Mouse (Mus musculus) subcutaneous adipose tissue, adult 2 months (tissue): ENCODE data around the gene Lrp1. TPM values are rescaled to one million over a fixed set of nuclear protein-coding genes. Genes with fewer than 3 reads are reported as not detected.

Experiments used
- polyA plus RNA-seq: library from polyadenylated mRNA; depleted of rRNA; stranded (reverse); fragments of >200 nt; gene quantifications from 2 replicates; pipeline ENCODE4 v1.2.3, GENCODE M21; 2012; ENCODE audit warnings: low replicate concordance; rRNA removed

Gene Lrp1
- 237 and 318 TPM in 2 replicates for polyA plus RNA-seq

GRCm38 (mm10) chr10:127620406-127621190 lies at the start of gene Lrp1:
Gene Lrp1, minus strand, starts transcription at chr10:127621148.

GRCm38 (mm10) chr10:127668093-127669050 lies 47.4 kb upstream of the Lrp1 start, which contains the start of gene Nab2:
Gene Nab2, minus strand, starts transcription at chr10:127668568.

GRCm38 (mm10) chr10:127666501-127667268 lies 45.7 kb upstream of the Lrp1 start, which contains the start of gene Nemp1:
Gene Nemp1, plus strand, starts transcription at chr10:127666901.

GRCm38 (mm10) chr10:127642772-127643552 lies 22.0 kb upstream of the Lrp1 start, which contains the start of gene Stat6:
Gene Stat6, plus strand, starts transcription at chr10:127642986.

GRCm38 (mm10) chr10:127534036-127534928 lies 86.7 kb downstream of the Lrp1 start, which contains the start of gene Nxph4:
Gene Nxph4, minus strand, starts transcription at chr10:127534559.

GRCm38 (mm10) chr10:127522088-127522581 lies 98.8 kb downstream of the Lrp1 start, which contains the start of gene Shmt2:
Gene Shmt2, minus strand, starts transcription at chr10:127522444.

GRCm38 (mm10) chr10:127514764-127515163 lies 106.2 kb downstream of the Lrp1 start, which contains the start of gene Ndufa4l2:
Gene Ndufa4l2, plus strand, starts transcription at chr10:127514967.

GRCm38 (mm10) chr10:127500894-127501893 lies 119.8 kb downstream of the Lrp1 start, which contains the start of gene Stac3:
Gene Stac3, plus strand, starts transcription at chr10:127501686.

Other genes with a start within 250 kb of the Lrp1 start
- 68.8 and 82.7 TPM in 2 replicates for gene R3hdm2, start 240.8 kb downstream of the Lrp1 start, polyA plus RNA-seq
- 2.0 and 5.6 TPM in 2 replicates for gene Stac3, start 119.5 kb downstream of the Lrp1 start, polyA plus RNA-seq
- 51.9 and 59.2 TPM in 2 replicates for gene Ndufa4l2, start 106.2 kb downstream of the Lrp1 start, polyA plus RNA-seq
- gene Shmt2, start 98.7 kb downstream of the Lrp1 start, polyA plus RNA-seq, result 40.8 and 93.7 TPM in 2 replicates
- 0.09 and 0.36 TPM in 2 replicates for gene Nxph4, start 86.6 kb downstream of the Lrp1 start, polyA plus RNA-seq
- 111 and 133 TPM in 2 replicates for gene Stat6, start 21.8 kb upstream of the Lrp1 start, polyA plus RNA-seq
- gene Nemp1, start 45.8 kb upstream of the Lrp1 start, polyA plus RNA-seq, result 2.8 and 5.3 TPM in 2 replicates
- gene Nab2, start 47.4 kb upstream of the Lrp1 start, polyA plus RNA-seq, result 15.5 and 48.9 TPM in 2 replicates
- 0.10 and 0.33 TPM in 2 replicates for gene Myo1a, start 84.0 kb upstream of the Lrp1 start, polyA plus RNA-seq
- gene Tac2, start 103.3 kb upstream of the Lrp1 start, polyA plus RNA-seq, result 0.35 TPM in 1 of 2 replicates, not detected in the other
- 5.9 and 12.6 TPM in 2 replicates for gene Zbtb39, start 118.4 kb upstream of the Lrp1 start, polyA plus RNA-seq
- gene Gpr182, start 130.6 kb upstream of the Lrp1 start, polyA plus RNA-seq, result 2.8 and 13.7 TPM in 2 replicates
- 0.03 and 3.0 TPM in 2 replicates for gene Rdh1, start 138.6 kb upstream of the Lrp1 start, polyA plus RNA-seq
- 4.2 TPM in 1 of 2 replicates, not detected in the other for gene Rdh16f1, start 138.6 kb upstream of the Lrp1 start, polyA plus RNA-seq
- gene Rdh9, start 155.2 kb upstream of the Lrp1 start, polyA plus RNA-seq, result 0.11 TPM in 1 of 2 replicates, not detected in the other
- 0.12 TPM in 1 of 2 replicates, not detected in the other for gene Rdh16, start 180.0 kb upstream of the Lrp1 start, polyA plus RNA-seq
- not detected in 2 replicates for gene Rdh19, start 228.8 kb upstream of the Lrp1 start, polyA plus RNA-seq
- 0.13 TPM in 1 of 2 replicates, not detected in the other for gene Rdh16f2, start 245.3 kb upstream of the Lrp1 start, polyA plus RNA-seq